Mouse (Mus musculus) liver, embryonic 14 days (tissue): ENCODE results near the gene Cd48. TPM values are rescaled to one million over a fixed set of nuclear protein-coding genes. Genes with fewer than 3 reads are reported as not detected.

Source experiments
- polyA plus RNA-seq: library from polyadenylated mRNA; depleted of rRNA; stranded (reverse); fragments of >200 nt; gene quantifications from 2 replicates; pipeline ENCODE4 v1.2.3, GENCODE M21; 2012; rRNA removed

Gene Cd48
- 4.7 and 6.8 TPM in 2 replicates for polyA plus RNA-seq

GRCm38 (mm10) chr1:171681531-171682299, at the start of gene Cd48:
Gene Cd48 (plus strand): TSS chr1:171682009.

GRCm38 (mm10) chr1:171652734-171653133, 29.1 kb upstream of the Cd48 start, which contains the start of gene Slamf7:
Gene Slamf7 (minus strand): TSS chr1:171653035.

Other genes starting within 250 kb of the Cd48 start
- gene F11r, start 244.5 kb upstream of the Cd48 start, polyA plus RNA-seq, result 12.0 and 13.4 TPM in 2 replicates
- gene Alyref2, start 178.5 kb upstream of the Cd48 start, polyA plus RNA-seq, result 2.0 and 2.4 TPM in 2 replicates
- not detected in 2 replicates for gene Itln1, start 146.7 kb upstream of the Cd48 start, polyA plus RNA-seq
- 0.11 and 0.17 TPM in 2 replicates for gene Cd244a, start 122.8 kb upstream of the Cd48 start, polyA plus RNA-seq
- 1.1 and 1.5 TPM in 2 replicates for gene Ly9, start 74.6 kb upstream of the Cd48 start, polyA plus RNA-seq
- 0.02 and 0.06 TPM in 2 replicates for gene Slamf7, start 29.0 kb upstream of the Cd48 start, polyA plus RNA-seq
- 1.6 and 1.8 TPM in 2 replicates for gene Slamf1, start 85.1 kb downstream of the Cd48 start, polyA plus RNA-seq
- gene Cd84, start 157.7 kb downstream of the Cd48 start, polyA plus RNA-seq, result 3.2 and 4.5 TPM in 2 replicates
- 0.25 and 0.30 TPM in 2 replicates for gene Gm10521, start 213.7 kb downstream of the Cd48 start, polyA plus RNA-seq
- gene Slamf6, start 235.5 kb downstream of the Cd48 start, polyA plus RNA-seq, result 0.19 and 0.33 TPM in 2 replicates